Mouse (Mus musculus): ENCODE data around the gene Derl3. TPM values are rescaled to one million over a fixed set of nuclear protein-coding genes. Genes with fewer than 3 reads are reported as not detected.

The Derl3 gene
- total RNA-seq, 2 experiments from 2014 or later = 1.7 TPM; not detected in 1

DNA sequence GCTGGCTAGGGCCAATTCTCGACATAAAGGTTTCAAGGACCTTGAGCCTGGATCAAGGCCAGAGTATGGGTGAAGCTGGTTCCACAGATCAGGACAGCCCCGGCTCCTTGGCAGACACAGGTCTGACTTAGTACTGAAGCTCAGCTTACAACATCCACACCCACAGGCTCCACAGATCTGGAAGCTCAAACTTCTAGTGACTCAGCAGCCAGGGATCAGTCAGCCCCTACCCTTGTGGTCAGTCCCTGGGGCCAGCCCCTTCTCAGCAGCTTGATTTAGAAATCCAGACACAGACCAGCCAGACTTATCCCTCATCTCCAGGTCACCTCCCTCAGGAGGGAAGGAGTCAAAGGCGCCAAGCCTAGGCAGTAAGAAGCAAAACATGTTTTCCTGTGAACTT is 5.6 kb downstream of the Derl3 start:
- no peak for ATAC-seq (replicated peaks; ENCODE audit: low FRiP score, low TSS enrichment, poor library complexity, severe bottlenecking)

DNA sequence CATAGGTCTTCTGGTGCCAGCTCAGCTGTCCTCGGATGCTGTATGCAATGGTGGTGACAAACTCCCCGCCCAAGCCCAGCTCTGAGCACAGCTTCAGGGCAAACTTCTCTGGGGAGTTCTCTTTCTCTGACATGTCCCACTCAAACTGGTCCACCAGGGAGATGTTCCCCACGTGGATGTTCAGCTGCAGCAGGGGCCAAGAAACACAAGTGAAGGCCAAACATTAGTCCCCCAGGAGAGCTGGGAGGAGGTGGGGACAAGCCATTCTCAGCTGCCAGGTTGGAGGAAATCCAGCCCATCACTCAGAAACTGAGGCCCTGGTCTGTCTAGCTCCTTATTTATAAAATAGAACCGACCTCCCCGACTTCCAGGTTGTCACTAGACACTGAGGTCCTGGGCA is 11.2 kb downstream of the Derl3 start:
- ATAC-seq (replicated peaks; ENCODE audit: low FRiP score, low TSS enrichment, poor library complexity, severe bottlenecking) = no peak

GRCm38 (mm10) chr10:75906882-75907281 is 13.7 kb downstream of the Derl3 start:
- no peak for ATAC-seq (replicated peaks; ENCODE audit: low FRiP score, low TSS enrichment, poor library complexity, severe bottlenecking)

GRCm38 (mm10) chr10:75910698-75911097 is 17.5 kb downstream of the Derl3 start:
- ATAC-seq (replicated peaks; ENCODE audit: low FRiP score, low TSS enrichment, poor library complexity, severe bottlenecking) = no peak

- no peak for ATAC-seq (replicated peaks; ENCODE audit: low FRiP score, low TSS enrichment, poor library complexity, severe bottlenecking)
These were observed 19.9 kb downstream of the Derl3 start for GRCm38 (mm10) chr10:75913013-75913589.

DNA sequence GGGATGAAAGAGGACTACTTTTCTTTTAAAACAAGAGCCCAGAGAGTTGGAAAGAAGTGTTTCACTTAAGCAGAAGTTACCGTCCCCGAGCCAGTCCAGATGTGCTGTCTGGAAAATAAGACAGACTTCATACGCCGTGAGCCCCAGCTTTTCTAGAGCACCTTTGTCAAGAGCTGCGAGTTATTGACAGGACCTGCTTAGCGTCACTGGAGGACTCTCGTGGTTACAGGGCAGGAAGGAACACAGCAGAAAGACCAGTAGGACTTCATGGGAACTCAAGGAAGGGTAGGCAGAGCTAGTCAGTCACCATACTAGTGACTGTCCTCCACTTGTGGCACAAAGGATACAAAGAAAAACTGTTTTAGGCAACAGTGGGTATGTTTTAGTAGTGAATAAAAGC is 22.3 kb downstream of the Derl3 start:
- no peak for ATAC-seq (replicated peaks; ENCODE audit: low FRiP score, low TSS enrichment, poor library complexity, severe bottlenecking)

DNA sequence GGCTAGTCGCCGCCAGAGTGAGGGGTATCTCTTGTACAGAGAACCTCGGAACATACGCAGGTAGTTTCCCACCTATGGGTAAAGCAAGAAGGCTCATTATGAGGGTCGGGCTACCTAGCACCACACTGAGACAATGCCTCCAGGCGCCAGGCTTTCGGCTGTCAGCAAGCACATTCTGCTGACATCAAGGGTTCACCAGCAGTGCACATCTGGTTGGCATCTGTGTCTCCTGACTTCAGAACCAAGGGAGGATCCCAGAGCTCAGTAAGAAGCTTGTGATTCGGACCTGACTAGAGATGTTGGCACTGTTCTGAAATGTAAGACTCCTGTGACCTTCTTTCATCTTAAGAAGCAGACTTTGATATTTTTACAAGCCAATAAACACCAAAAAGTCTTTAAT is 23.6 kb downstream of the Derl3 start:
- ATAC-seq (replicated peaks; ENCODE audit: low FRiP score, low TSS enrichment, poor library complexity, severe bottlenecking) = no peak

GRCm38 (mm10) chr10:75919026-75919425 is 25.8 kb downstream of the Derl3 start:
- ATAC-seq (replicated peaks; ENCODE audit: low FRiP score, low TSS enrichment, poor library complexity, severe bottlenecking) = no peak

DNA sequence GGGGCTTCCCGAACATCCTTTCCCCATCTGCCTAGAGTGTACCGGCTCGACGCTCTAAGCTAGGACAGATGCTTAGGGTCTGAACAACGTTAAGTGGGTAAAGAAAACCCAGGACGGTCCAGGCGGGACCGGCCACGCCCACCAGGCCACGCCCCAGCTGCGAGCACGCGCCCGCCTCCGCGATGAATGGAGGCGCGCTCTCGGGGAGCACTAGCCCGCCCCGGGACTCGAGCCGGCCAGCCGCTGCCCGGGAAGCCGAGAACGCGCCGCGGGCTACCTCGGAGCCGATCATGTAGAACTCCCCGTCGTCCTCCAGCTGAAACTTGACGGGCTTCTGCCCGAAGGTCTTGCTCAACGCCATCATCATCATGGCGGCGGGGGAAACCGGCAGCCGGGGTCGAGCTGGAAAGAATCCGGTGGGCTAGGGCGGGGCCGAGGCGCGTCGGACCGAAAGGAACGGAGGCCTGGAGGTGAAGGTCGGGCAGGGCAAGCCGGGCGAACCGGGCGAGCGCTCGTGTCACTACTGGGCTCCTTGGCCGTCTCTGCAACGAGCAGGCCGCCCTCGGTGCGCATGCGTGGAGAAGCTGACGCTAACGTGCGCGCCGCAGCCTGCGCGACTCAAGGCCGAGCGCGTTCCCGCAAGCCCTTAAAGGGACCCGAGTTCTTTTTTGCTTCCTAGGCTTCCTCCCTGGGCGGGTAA is 28.0 kb downstream of the Derl3 start, which contains the start of gene Smarcb1:
TSS of gene Smarcb1 (minus strand) at position 592 of the 700 bp plus-strand sequence.
- peak; percentile 82 for ATAC-seq (replicated peaks; ENCODE audit: low FRiP score, low TSS enrichment, poor library complexity, severe bottlenecking)

GRCm38 (mm10) chr10:75921726-75922560 is 28.7 kb downstream of the Derl3 start:
- ATAC-seq (replicated peaks; ENCODE audit: low FRiP score, low TSS enrichment, poor library complexity, severe bottlenecking) = peak; percentile 10; the same call in 1 of the 2 replicates

DNA sequence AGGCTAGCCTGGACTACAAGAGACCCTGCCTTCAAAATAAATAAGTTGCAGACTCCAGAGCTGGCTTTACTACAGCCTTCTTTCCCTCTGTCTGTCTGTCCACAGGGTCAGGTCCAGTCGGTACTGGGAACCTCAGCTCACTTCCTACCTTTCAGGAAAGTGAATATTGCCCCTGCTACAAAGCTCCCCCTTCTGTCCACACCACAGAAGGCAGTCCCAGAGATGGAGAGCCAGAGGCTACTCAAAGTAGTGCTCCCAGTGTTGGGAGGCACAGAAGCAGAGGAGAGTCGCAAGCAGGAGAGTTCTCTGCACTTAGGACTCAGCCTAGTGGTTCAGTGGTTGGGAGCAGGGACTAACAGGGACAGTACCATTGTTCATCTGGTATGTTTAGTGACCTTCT is 31.1 kb downstream of the Derl3 start:
- 0 out of 2 replicates have a peak, but pooled peaks have one; percentile 32 for ATAC-seq (replicated peaks; ENCODE audit: low FRiP score, low TSS enrichment, poor library complexity, severe bottlenecking)

GRCm38 (mm10) chr10:75926396-75926795 is 33.2 kb downstream of the Derl3 start:
- ATAC-seq (replicated peaks; ENCODE audit: low FRiP score, low TSS enrichment, poor library complexity, severe bottlenecking) = no peak

DNA sequence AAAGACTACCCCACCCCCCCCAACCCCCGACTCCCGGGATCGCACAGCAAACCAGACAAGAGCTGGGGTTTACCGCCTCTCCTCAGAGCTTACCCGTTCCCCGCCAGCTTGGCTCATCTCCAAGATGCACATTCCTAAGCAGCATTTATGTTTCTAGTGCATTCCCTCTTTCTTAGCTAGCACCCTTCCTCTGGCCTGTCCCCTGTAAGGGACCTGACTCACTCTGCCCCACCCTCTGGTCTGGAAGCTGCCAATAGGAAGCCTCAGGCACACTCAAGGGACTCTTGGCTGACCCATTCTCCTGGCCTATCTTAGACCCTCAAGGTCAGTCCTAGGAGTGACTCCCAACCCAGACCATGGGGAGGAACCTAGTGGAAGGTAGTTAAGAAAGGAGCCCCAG is 37.1 kb downstream of the Derl3 start:
- no peak for ATAC-seq (replicated peaks; ENCODE audit: low FRiP score, low TSS enrichment, poor library complexity, severe bottlenecking)

DNA sequence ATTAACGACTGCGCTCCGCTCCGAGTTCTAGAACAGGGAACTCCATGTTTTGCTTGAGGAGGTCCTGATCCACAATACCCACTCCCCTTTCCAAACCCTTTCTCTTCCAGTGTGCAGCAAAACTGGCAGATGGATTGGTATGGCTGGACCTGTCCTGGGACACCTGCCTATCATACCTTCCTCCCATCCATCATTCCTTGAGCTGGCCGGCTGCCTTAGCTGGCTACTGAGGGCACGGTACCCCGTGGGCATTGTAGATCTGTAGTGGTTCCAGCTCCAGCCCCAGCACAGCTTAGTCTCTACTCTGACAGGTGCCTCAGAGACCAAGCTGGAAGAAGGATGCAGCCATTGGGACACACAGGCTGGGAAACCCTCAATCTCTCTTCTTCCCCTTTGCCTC is 38.1 kb downstream of the Derl3 start:
- no peak for ATAC-seq (replicated peaks; ENCODE audit: low FRiP score, low TSS enrichment, poor library complexity, severe bottlenecking)

- ATAC-seq (replicated peaks; ENCODE audit: low FRiP score, low TSS enrichment, poor library complexity, severe bottlenecking) = peak; percentile 21; the same call in 1 of the 2 replicates
These were observed 39.0 kb downstream of the Derl3 start for GRCm38 (mm10) chr10:75932081-75932678.

- no peak for ATAC-seq (replicated peaks; ENCODE audit: low FRiP score, low TSS enrichment, poor library complexity, severe bottlenecking)
These were observed 39.7 kb downstream of the Derl3 start, which contains the start of gene Chchd10 for GRCm38 (mm10) chr10:75932891-75933290. Gene Chchd10, plus strand, starts transcription at chr10:75933130.

- no peak for ATAC-seq (replicated peaks; ENCODE audit: low FRiP score, low TSS enrichment, poor library complexity, severe bottlenecking)
These were observed 41.8 kb downstream of the Derl3 start for GRCm38 (mm10) chr10:75934991-75935390.

GRCm38 (mm10) chr10:75935680-75936541 is 42.7 kb downstream of the Derl3 start, which contains the start of gene Mmp11:
Gene Mmp11, minus strand, starts transcription at chr10:75936496.
- peak; percentile 83 for ATAC-seq (replicated peaks; ENCODE audit: low FRiP score, low TSS enrichment, poor library complexity, severe bottlenecking)

All from megakaryocyte-erythroid progenitor cell, adult 5-6 weeks (primary cell).